Mouse (Mus musculus) right cerebral cortex, adult 18-20 months (tissue): ENCODE measurements around the gene Sdccag8.
"Not testable (repeated sequence)": the region's sequence is repeated elsewhere in the genome, so short reads cannot be mapped to it uniquely, and the experiment has no call there.

Experiments
- DNase-seq: peaks from one replicate; pipeline ENCODE4 v3.0.0; 2022; ENCODE audit warnings: mixed read lengths

Gene Sdccag8

DNA sequence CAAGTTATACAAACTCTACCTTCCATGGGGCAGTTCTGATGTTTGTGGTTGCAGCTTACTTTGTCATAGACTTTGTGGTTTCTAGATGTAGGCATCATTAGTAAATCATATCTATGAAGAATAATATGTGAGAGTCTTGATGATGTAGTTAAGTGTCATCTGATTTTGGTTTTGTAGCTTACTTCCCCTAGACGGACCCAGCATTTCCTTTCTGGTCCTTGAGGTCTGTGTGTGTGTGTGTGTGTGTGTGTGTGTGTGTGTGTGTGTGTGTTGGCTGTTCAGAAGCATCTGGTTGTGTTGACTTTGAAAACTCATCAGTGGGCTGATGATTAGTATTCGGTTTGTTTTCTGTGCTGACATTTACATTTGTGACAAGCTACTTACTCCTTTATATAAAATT is 17.6 kb downstream of the Sdccag8 start:
- DNase-seq, result no peak

DNA sequence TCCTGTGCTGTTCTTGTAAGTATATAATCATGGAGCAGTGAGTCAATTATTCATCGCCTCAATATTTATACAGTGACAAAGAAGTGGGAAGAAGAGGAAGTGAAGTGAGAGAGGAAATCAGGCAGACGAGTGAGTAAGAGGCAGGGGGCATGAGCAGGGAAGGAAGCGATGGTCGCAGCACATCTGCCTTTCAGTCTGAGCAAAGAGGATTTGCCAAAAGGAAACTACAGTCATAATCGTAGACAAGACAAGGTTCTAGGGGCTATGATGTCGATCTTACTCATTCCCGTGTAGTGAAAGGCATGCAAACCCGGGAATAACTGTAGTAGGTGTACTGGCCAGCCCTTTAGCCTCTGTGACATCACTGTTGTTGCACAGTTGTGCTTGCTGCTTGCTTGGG is 18.1 kb downstream of the Sdccag8 start:
- no peak for DNase-seq

DNA sequence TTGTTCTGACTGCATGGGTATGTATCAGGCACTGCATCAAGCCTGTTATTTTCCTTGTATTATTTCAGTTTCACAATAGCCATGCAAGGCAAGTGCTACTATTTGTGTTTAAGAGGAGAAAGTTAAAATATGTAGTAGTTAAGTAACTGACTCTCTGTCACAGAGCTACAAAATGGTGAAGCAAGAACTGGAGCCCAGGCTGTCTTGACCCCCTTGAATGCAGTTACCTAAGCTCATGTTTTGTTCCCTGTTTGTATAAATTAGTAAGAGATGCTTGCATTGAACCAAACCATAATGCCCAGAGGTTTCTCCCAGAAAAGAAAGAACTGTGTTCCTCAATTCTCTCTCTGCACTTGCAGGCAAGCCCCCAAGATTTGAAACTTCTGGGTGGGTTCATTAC is 18.8 kb downstream of the Sdccag8 start:
- DNase-seq, result no peak

DNA sequence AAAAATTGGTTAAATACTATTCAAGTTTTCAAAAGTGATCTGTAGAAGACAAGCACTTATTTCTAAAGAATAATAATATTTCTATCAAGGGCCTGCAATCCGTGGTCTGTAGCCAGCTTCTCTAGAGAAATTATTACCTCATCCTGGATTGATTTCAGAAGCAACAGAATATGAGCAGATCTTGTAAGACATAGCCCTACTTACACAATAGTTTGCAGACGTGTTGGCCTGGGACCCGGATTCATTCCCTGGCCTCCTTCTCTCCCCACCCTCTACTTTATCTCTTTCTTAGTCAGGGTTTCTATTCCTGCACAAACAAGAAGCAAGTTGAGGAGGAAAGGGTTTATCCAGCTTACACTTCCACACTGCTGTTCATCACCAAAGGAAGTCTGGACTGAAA is 19.5 kb downstream of the Sdccag8 start:
- no peak for DNase-seq

DNA sequence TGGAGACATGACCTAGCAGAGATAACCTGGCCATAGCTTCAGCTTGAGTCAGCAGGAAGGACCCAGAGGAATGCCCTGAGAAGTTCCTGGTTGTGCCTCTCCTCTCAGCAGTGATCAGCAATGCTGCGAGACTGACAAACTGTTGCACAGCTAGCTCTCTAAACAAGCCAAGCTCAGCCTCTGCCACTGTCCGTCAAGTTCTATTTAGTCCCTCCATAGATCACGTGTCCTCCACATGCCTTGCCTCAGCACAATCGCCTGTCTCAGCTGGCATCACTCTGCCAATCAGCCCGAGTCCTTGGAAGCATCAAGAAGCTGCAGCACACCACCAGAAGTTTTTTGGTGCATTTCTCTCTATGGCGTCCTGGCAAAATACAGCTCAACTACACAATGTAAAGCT is 20.4 kb downstream of the Sdccag8 start:
- DNase-seq, result no peak

DNA sequence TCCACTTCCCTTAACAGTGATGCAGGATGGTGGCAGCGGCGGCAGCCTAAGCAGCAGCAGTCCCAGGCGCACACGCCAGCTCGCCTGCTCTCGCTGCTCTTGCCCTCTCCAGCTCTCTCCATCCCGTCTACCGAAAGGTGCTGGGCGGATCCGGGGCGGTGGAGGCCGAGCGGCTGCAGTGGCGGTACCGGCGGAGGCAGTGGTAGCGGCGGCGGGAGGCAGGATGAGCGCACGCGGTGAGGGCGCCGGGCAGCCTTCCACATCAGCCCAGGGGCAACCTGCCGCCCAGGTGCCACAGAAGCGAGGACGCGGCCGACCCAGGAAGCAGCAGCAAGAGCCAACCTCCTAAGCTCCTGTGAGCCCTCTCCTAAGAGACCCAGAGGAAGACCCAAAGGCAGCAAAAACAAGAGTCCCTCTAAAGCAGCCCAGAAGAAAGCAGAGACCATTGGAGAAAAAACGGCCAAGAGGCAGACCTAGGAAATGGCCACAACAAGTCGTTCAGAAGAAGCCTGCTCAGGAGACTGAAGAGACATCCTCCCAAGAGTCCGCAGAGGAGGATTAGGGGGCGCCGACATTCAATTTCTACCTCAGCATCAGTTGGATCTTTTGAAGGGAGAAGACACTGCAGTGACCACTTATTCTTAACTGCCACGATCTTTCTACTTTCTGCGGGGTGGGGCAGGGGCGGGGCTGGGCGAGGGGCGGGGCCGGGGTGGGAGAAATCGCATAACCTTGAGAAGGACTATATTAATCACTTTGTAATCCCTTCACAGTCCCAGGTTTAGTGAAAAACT is 21.2 kb downstream of the Sdccag8 start:
- DNase-seq, result no peak

DNA sequence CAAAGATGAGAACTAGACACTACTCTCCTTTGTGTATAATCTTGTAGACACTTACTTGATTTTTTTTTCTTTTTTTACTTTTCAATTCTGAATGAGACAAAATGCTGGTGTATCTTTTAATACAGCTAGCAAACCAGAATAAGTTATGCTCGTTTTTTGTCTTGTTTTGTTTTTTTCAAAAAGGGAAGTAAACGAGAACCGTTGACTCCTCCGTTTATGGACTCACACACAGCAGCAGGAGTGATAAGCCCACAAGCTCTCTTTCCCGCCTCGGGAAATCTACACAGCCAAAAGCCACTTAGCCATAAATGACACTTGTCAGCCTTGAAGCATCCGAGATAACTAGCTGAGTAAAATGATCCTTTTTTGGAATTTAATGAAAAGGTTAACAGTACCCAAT is 22.1 kb downstream of the Sdccag8 start:
- not testable (repeated sequence) for DNase-seq

DNA sequence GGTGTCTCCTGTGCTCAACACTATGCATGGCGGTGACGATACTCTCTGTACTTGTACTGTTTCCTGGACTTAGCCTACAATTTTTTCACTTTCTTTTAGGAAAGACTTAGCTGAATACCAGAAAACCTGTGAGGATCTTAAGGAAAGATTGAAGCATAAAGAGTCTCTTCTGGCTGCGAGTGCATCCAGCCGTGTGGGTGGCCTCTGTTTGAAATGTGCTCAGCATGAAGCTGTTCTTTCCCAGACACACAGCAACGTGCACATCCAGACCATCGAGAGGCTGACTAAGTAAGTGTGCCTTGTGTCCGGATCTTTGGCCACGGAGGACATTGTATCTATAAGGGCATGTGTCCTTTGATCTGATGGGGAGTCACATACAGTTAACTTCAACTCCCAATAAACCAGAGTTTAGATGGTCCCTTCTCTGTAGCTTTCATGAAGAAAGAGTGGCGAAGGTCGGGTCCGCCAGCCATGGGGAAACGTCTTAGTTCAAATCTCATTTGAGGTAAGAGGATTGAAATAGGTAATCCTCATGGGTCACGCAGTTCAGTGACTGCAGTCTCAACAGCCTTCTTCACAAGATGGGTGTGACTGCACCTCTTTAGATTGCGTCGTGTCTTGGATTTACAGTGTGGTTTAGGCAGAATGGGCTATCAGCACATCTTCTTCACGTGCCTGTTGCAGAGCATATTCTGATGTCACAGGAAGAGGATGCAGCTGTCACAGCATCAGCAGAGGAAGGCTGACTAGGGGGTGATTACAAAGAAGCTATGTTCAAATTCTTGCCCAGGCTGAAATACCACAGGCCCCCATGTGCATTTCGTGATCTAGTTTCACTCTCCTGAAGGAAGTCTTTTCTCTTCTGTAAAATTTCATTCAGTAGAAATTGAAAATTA is 30.9 kb downstream of the Sdccag8 start:
- peak; percentile 48 for DNase-seq

DNA sequence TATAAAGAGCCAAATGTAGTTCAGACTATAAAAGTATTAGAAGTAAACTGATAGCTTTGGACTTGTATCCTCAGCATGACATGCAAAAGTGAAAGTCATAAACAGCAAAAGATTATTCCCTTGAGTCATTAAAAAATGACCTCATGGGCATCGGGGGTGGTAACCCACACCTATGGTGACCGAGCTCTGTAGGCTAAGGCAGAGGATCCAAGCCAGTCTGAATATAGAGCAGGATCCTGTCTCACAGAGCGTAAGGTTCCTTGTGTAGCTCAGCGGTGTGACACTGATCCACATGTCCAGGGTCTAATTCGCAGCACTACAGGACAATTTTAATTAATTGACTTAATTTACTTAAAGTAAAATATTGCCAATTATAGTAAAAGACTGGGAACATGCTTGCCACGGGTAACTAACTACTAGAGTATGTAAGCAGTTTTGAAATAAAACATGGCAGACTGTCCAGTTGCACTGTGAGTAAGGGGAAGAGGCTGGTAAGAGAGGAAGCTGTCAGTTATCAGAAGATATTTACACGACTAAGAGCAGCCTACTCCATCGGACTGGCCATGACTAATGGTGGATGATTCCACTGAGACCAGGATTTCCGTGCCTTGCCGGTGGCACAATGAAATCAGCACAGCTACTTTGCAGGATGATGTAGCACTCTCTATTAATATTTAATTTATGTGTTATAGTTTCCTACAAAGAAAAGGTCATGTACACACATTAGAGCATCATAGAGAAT is 32.8 kb downstream of the Sdccag8 start:
- no peak for DNase-seq

DNA sequence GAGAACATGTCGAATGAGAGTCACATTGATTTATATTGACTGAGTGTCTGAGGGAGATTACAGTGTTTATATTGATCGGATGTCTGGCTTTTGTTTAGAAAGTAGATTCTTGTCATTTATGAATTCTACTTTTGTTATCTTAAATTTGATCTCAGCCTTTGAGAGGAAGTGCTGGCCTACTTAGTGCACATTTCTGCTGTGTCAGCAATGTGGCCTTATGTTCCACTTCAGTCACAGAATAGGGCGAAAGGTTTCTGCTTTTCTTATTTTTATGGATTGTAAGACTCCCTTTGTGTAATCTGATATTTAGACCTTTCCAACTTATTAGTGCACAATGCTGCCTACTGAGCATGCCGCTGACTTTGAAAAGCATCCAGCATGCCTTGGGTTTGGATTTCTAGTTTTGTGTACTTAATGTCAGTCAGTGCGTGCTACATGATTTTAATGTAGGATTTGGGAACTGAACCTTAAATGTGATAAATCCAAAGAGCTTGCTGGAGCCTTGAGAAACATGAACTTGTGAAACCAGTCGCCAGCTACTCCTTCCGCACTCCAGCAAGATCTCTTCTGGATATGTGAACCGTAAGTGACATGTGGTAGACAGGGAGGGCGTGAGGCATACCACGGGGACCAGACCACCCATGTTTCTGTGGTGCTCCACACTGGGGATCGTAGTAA is 34.3 kb downstream of the Sdccag8 start:
- DNase-seq, result no peak

DNA sequence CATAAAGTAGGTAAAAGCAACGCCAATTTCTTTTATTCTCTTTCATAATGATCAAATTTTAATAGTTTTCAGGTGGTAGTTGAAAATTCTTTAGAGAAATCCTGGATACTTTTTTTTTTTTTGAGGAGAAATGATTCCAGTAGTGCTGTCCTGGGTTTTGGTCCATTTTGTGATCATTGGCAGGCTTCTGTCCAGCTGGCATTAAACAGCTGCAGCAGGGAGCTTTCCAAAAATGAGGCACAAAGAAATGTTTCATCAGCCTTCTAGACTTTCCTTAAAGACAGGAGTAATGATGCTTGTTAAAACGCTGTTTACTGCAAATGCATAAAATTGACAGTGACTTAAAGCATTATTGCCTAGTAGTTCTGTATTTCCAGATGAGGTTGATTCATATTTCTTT is 34.9 kb downstream of the Sdccag8 start:
- DNase-seq, result no peak

DNA sequence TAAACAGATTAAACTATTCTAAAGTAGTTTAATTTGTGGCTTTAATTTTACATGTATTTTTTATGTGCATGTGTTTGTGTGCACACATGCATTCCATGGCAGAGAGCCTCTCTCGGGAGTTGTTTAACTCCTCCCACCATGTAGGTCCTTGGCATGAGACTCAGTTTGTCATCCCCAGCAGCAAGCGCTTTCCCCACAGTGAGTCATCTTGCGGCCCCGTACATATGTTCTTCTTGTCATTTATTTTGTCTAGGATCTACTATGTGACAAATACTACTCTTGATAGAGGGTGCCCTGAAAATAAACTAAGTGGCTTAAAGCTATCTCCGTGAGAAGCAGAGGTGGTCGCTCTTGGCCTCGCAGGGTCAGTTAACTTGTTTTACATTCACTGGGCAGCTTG is 36.9 kb downstream of the Sdccag8 start:
- peak; percentile 67 for DNase-seq

DNA sequence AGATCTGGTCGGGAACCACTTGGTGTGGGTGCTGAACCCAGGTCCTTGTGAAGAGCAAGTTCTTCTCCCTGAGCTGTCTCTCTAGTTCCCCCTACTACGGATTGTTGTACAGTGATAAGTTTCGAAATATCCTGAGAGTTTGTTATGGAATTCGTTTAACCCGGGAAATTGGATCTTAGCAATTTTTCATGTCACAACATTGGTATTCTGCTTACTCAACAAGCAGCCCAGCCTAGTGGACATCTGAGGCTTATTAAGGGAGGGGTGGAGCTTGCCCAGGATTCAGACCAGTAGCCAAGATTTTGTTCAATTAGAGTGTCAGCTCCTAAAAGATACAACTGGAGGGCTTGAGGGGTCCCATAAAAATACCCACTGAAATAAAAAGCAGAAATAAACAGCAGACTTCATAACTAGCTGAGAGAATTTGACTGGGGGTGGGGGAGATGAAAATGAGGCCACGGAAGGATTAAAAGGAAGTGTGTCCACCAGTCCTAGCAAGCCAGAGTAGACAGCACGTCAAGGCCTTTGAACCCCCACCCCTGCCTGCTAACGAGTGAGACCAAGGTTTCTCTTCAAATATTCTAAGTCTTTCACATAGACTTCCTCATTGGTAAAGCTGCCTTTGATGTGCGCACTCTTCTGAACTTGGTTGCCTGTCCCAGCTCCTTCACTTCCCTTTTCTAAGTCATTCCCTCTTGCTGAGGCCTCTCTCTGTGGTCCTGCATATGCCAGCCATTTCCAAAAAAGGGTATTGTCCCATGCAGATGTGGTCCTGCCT is 38.5 kb downstream of the Sdccag8 start:
- no peak for DNase-seq

DNA sequence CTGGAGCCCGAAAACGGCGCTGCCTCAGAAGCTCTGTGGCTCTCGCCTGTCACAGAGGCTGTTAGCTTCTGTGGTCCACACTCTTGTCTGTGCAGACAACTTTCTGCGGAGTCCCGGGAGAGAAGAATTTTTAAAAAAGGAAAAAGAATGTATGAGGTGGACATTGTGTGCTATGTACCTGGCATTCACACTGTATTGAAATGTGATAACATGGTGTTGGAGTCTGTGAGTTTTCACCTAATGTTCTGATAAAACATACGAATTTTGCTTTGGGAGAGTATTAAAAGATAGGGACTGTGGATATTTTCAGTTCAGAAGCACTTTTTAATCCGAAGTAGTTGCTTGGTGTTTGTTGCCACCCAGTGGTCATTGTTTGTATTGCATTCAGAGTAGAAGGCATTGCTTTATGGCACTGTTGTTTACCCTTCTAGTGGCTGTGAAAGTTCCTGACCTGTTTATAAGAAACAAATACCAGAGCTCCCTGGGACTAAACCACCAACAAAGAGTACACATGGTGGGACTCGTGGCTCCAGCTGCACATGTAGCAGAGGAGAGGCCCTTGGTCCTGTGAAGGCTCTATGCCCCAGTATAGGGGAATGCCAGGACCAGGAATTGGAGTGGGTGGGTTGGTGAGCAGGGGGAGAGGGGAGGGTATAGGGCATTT is 47.7 kb downstream of the Sdccag8 start:
- peak; percentile 68 for DNase-seq

DNA sequence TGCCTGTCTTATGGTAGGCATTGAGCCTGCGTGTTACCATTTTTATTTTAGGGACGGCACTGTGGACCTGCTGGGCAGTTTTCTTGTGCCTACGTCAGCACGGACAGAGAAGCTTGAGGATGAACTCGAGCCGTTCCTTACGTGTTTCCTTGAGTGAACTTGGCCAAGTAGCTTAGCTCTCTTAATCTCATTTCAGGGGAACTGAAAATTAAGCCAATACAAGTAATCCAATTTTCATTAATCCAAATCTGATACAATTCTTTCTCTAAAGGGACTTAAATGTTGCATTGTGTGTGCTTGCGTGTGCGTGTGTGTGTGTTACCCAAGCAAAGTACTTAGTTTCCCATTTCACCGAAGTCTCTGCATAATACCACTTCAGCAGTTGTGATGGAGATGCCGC is 56.0 kb downstream of the Sdccag8 start:
- no peak for DNase-seq

DNA sequence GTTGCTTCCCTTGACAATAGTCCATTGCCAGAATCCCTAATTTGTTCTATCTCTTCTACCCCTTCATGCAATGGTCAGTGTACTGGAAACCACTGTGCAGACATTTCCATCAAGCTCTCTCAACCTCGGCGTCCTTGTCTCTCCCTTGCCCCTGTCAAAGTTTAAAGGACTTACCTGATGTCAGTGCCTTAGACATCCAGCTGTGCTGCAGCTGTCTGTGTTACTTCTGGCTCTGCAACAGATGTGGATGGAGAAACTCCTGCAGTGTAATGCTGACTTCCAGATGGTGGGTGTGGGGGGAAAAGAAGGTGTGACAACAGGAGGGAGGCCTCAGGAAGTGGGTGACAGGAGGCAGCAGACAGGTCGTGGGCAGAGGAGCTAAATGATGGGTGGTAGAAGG is 57.5 kb downstream of the Sdccag8 start:
- no peak for DNase-seq

DNA sequence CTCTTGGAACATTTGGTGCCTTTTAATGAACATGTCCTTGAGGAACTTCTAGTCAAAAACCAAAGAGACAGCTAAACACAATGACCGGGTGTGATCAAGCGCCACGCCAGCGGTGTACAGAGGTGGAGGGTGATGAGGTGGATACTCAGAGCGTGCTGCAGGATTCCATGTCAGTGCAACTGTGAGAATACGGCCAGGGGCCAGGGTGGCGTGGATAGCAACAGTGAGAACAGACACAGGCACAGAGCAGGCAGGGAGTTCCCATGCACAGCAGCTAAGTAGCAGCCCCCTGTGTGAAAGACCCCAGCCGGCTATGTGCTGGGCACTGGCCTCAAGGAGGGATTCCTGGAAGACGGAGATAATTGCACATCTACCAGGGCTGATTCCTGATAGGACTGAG is 59.0 kb downstream of the Sdccag8 start:
- DNase-seq, result no peak

DNA sequence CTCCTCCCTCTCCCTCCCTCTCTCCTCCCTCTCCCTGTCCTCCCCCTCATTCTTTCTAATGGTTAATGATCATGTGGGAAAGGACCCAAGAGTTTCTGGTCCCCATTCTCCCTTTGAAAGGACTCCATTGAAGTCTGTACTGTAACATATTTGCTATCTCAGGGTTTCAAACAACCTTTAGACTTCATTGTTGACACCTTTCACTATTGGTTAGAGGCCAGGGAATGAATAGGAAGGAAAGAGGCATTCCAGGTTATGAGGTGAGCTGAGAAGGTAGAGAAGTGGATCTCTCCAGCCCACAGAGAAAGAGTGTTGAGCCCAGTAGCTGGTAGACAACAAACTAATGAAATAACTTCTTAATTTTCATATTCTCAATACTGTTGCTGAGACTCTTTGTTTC is 59.7 kb downstream of the Sdccag8 start:
- DNase-seq, result no peak

DNA sequence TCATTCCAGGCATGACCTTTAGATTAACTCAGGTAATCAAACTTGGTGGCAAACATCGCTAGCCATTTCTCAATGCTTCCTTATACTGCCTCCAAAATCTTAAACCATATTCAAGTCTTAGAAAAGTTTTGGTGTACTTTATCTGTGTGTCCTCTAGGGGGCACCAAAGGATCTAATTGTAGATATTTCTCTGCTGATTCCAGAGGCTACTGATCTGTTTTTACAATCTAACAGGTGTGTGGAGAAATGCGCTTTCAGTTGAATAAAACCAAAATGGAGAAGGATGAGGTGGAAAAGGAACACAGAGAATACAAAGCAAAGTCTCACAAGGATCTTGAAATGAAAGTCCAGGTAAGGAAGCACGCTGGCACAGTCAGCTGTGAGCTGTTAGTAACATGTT is 63.3 kb downstream of the Sdccag8 start:
- peak; percentile 51 for DNase-seq

DNA sequence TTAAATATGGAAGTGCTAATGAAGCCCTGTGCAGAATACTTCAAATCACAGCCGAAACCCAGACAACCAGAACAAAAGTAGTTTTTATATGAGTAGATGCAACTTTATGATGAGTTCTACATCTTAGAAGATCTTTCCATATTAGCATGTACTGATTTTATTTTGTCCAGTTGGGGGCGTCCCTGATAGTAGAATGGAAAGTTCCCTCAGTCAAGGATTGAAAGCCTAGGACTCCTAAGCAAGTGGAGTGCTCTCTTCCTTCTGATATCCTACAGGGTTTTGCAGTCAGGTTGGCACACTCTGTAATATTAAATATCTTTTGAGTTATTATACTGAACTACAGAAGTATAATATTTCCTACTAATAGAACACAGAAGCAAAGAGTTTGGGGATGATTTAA is 64.5 kb downstream of the Sdccag8 start:
- DNase-seq, result peak; percentile 52

DNA sequence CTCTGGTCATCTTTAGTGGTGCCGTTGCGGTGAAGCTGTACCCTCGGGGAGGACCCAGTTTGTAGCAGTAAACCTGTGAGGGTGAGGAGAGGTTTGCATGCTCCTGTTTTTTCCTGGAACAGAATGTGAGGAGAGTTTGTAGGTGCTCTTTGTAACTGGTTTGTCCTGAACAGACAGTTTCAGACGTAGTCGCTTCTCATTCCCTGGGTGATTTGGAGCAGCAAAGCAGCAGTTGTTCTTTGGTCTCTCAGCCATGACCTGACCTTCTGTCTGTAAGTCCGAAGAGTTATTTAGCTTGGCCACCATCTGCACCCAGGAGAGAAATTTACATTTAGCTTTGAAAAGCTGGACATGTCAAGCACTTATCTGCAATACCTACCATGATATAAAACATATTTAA is 65.2 kb downstream of the Sdccag8 start:
- DNase-seq, result no peak

DNA sequence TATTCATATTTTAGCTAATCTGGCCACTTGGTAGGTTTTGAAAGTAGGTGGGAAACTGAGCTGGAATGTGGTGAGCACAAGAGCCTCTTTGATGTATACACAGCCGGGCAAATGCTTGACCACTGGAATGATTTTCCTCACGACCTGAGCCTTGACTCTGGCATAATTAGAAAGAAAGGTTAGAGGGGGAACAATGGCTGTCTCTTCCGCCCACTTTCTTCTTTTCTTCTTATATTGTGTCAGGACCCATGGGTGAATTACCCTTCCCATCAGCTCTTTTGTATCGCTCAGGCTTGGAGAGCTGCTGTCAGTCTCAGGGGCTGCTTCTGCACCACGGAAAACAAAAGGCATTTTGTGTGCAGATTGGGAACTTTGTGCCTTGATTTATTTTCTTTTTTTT is 65.6 kb downstream of the Sdccag8 start:
- DNase-seq, result no peak
